Mouse (Mus musculus) stomach, embryonic 16.5 days (tissue): ENCODE data around the gene Abhd11. TPM values are rescaled to one million over a fixed set of nuclear protein-coding genes. Genes with fewer than 3 reads are reported as not detected.
A peak's percentile ranks its signal among the peaks of the same experiment; 100 is the strongest.

ENCODE experiments used
- ATAC-seq: fragments of 200-750 bp; cut with Nextera tagmentation; 2 replicates; pipeline ENCODE4 v1.8.0; 2017; ENCODE audit warnings: moderate number of reproducible peaks, moderate TSS enrichment; ENCODE audit not compliant: insufficient read depth, low FRiP score
- H3K27ac ChIP-seq: fragments of 300-500 bp; sonication (generic); 2 replicates; pipeline ENCODE4 v1.5.1; 2014; ENCODE audit warnings: low read length
- H3K27me3 ChIP-seq: fragments of 300-500 bp; sonication (generic); 2 replicates; pipeline ENCODE4 v1.6.1; 2014; ENCODE audit warnings: low read length, control low read depth, mixed read lengths; ENCODE audit not compliant: control insufficient read depth, insufficient read depth
- H3K36me3 ChIP-seq: fragments of 300-500 bp; sonication (generic); 2 replicates; pipeline ENCODE4 v1.6.1; 2014; ENCODE audit warnings: low read length; ENCODE audit not compliant: control insufficient read depth, insufficient read depth
- H3K4me1 ChIP-seq: fragments of 300-500 bp; sonication (generic); 2 replicates; pipeline ENCODE4 v1.6.1; 2014; ENCODE audit warnings: low read length, control low read depth, mixed read lengths; ENCODE audit not compliant: control insufficient read depth, insufficient read depth
- H3K4me2 ChIP-seq: fragments of 300-500 bp; sonication (generic); 2 replicates; pipeline ENCODE4 v1.6.1; 2014; ENCODE audit warnings: low read depth, low read length, mixed read lengths
- H3K4me3 ChIP-seq: fragments of 300-500 bp; sonication (generic); replicated peaks from 2 replicates; pipeline ENCODE4 v1.5.1; 2014; ENCODE audit warnings: mild to moderate bottlenecking, low read length
- H3K9ac ChIP-seq: fragments of 300-500 bp; sonication (generic); 2 replicates; pipeline ENCODE4 v1.6.1; 2014; ENCODE audit warnings: low read length
- H3K9me3 ChIP-seq: fragments of 300-500 bp; sonication (generic); replicated peaks from 2 replicates; pipeline ENCODE4 v1.6.1; 2016; ENCODE audit warnings: low read length, control low read depth; ENCODE audit not compliant: control insufficient read depth
- WGBS: fragments of 180-500 bp; shearing (Covaris S2); extraction: QIAGEN DNeasy Blood & Tissue Kit; methylation state at CpG from one replicate; pipeline ENCODE4 v1.1.7; 2014; 5-methylcytosine and 5-hydroxymethylcytosine counted together
- polyA plus RNA-seq: library from polyadenylated mRNA; unstranded; fragments of >200 nt; fragmentation: Nextera tagmentation; extraction: Ambion mirVana; gene quantifications from 2 replicates; pipeline ENCODE4 v1.2.1, GENCODE M21; 2015

The Abhd11 gene
- polyA plus RNA-seq, 1 experiment from 2014 or later = 70.7 TPM

- peaks cover 31% of the 10 kb centered on the region for H3K27me3 ChIP-seq
- no peak overlapping the region for H3K27ac ChIP-seq
- H3K9ac ChIP-seq = no peak overlapping the region
- peaks cover 11% of the 10 kb centered on the region; the same call in 1 of the 2 replicates for H3K4me1 ChIP-seq
- no peak for ATAC-seq
- H3K4me3 ChIP-seq = no peak overlapping the region
- no peaks in the 10 kb centered on the region for H3K36me3 ChIP-seq
- H3K9me3 ChIP-seq = no peaks in the 10 kb centered on the region
- no peak overlapping the region for H3K4me2 ChIP-seq
- WGBS = 83% methylated on average over 1 of the region's 1 CpGs
Observed at GRCm38 (mm10) chr5:134983111-134983510, 25.8 kb upstream of the Abhd11 start.

GRCm38 (mm10) chr5:134983771-134984170 is 25.2 kb upstream of the Abhd11 start:
- Histone ChIP-seq H3K27ac (no peak overlapping the region), H3K9ac (no peak overlapping the region; the same call in 1 of the 2 replicates), H3K27me3 (peaks cover 31% of the 10 kb centered on the region), H3K4me1 (peaks cover 11% of the 10 kb centered on the region; the same call in 1 of the 2 replicates), H3K4me2 (no peak overlapping the region), H3K4me3 (no peak overlapping the region), H3K36me3 (no peaks in the 10 kb centered on the region), H3K9me3 (no peaks in the 10 kb centered on the region)
- WGBS = 29% methylated on average over 3 of the region's 3 CpGs
- ATAC-seq = no peak

GRCm38 (mm10) chr5:134985633-134986297 is 23.2 kb upstream of the Abhd11 start, which contains the start of gene Cldn3:
Gene Cldn3, plus strand, starts transcription at chr5:134986214.
- 2% methylated on average over 25 of the region's 25 CpGs for WGBS

GRCm38 (mm10) chr5:134986298-134987268 is 22.4 kb upstream of the Abhd11 start:
- ATAC-seq = no peak
- no peaks in the 10 kb centered on the region for H3K36me3 ChIP-seq
- peak overlapping the region; percentile 44 for H3K4me3 ChIP-seq
- peak overlapping the region; percentile 85 for H3K27ac ChIP-seq
- H3K4me2 ChIP-seq = peak overlapping the region; percentile 49
- no peaks in the 10 kb centered on the region for H3K9me3 ChIP-seq
- peaks cover 14% of the 10 kb centered on the region; the same call in 1 of the 2 replicates for H3K4me1 ChIP-seq
- peaks cover 31% of the 10 kb centered on the region for H3K27me3 ChIP-seq
- H3K9ac ChIP-seq = peak overlapping the region; percentile 73
- 3% methylated on average over 79 of the region's 79 CpGs for WGBS

More at GRCm38 (mm10) chr5:134985633-134986297, 23.2 kb upstream of the Abhd11 start, which contains the start of gene Cldn3:
- H3K4me3 ChIP-seq = peak within 1 kb of the TSS; percentile 44
- H3K9ac ChIP-seq = peak within 1 kb of the TSS; percentile 73
- peaks cover 14% of the 10 kb centered on the region; the same call in 1 of the 2 replicates for H3K4me1 ChIP-seq
- H3K4me2 ChIP-seq = peak within 1 kb of the TSS; percentile 49
- H3K27ac ChIP-seq = peak within 1 kb of the TSS; percentile 85
- peaks cover 31% of the 10 kb centered on the region for H3K27me3 ChIP-seq
- ATAC-seq = peak; percentile 91
- H3K9me3 ChIP-seq = no peaks in the 10 kb centered on the region
- no peaks in the 10 kb centered on the region for H3K36me3 ChIP-seq

GRCm38 (mm10) chr5:134989166-134989565 is 19.8 kb upstream of the Abhd11 start:
- Histone ChIP-seq H3K27me3 (peaks cover 31% of the 10 kb centered on the region), H3K9ac (no peak overlapping the region), H3K4me1 (0 out of 2 replicates have a peak, but pooled peaks cover 11% of the 10 kb centered on the region), H3K9me3 (no peaks in the 10 kb centered on the region), H3K36me3 (no peaks in the 10 kb centered on the region), H3K4me2 (peak overlapping the region; percentile 45; the same call in 1 of the 2 replicates), H3K4me3 (0 out of 2 replicates have a peak overlapping the region, but pooled peaks have one; percentile 23), H3K27ac (no peak overlapping the region)
- ATAC-seq = no peak
- WGBS = 48% methylated on average over 11 of the region's 11 CpGs

GRCm38 (mm10) chr5:134989741-134990140 is 19.2 kb upstream of the Abhd11 start:
- Histone ChIP-seq H3K4me1 (0 out of 2 replicates have a peak, but pooled peaks cover 11% of the 10 kb centered on the region), H3K9ac (no peak overlapping the region), H3K36me3 (no peaks in the 10 kb centered on the region), H3K4me2 (no peak overlapping the region), H3K9me3 (no peaks in the 10 kb centered on the region), H3K4me3 (no peak overlapping the region), H3K27me3 (peaks cover 31% of the 10 kb centered on the region), H3K27ac (no peak overlapping the region)
- WGBS = 51% methylated on average over 6 of the region's 6 CpGs
- ATAC-seq = no peak

GRCm38 (mm10) chr5:134992566-134992965 is 16.4 kb upstream of the Abhd11 start:
- Histone ChIP-seq H3K9ac (no peak overlapping the region), H3K9me3 (no peaks in the 10 kb centered on the region), H3K36me3 (no peaks in the 10 kb centered on the region), H3K4me1 (0 out of 2 replicates have a peak, but pooled peaks cover 3% of the 10 kb centered on the region), H3K27ac (no peak overlapping the region), H3K4me3 (no peak overlapping the region), H3K27me3 (peaks cover 3% of the 10 kb centered on the region), H3K4me2 (no peak overlapping the region)
- peak; percentile 22; the same call in 1 of the 2 replicates for ATAC-seq
- 75% methylated on average over 5 of the region's 5 CpGs for WGBS

GRCm38 (mm10) chr5:134998359-134998758 is 10.6 kb upstream of the Abhd11 start:
- Histone ChIP-seq H3K27me3 (no peaks in the 10 kb centered on the region), H3K4me3 (no peak overlapping the region), H3K4me1 (peaks cover 6% of the 10 kb centered on the region; the same call in 1 of the 2 replicates), H3K9me3 (no peaks in the 10 kb centered on the region), H3K9ac (no peak overlapping the region), H3K27ac (no peak overlapping the region), H3K4me2 (no peak overlapping the region), H3K36me3 (no peaks in the 10 kb centered on the region)
- 54% methylated on average over 6 of the region's 6 CpGs for WGBS
- ATAC-seq = no peak
